Mouse (Mus musculus) intestine, embryonic 14.5 days (tissue): ENCODE measurements around the gene Mrpl51. TPM values are rescaled to one million over a fixed set of nuclear protein-coding genes. Genes with fewer than 3 reads are reported as not detected.

Experiments used
- ATAC-seq: fragments of 200-750 bp; cut with Nextera tagmentation; replicated peaks from 2 replicates; pipeline ENCODE4 v1.8.0; 2017; ENCODE audit warnings: low read depth, moderate number of reproducible peaks, moderate TSS enrichment, moderate library complexity; ENCODE audit not compliant: low FRiP score, low TSS enrichment
- DNase-seq: peaks from one replicate; pipeline ENCODE4 v3.0.0-alpha.2; 2018; ENCODE audit warnings: low spot score
- H3K27ac ChIP-seq: fragments of 300-500 bp; sonication (generic); 2 replicates; pipeline ENCODE4 v1.5.1; 2014; ENCODE audit warnings: low read depth, mild to moderate bottlenecking, control low read depth
- H3K27me3 ChIP-seq: fragments of 300-500 bp; sonication (generic); replicated peaks from 2 replicates; pipeline ENCODE4 v1.6.1; 2014; ENCODE audit warnings: low read length, control low read depth; ENCODE audit not compliant: control insufficient read depth, insufficient read depth
- H3K36me3 ChIP-seq: fragments of 300-500 bp; sonication (generic); 2 replicates; pipeline ENCODE4 v1.6.1; 2014; ENCODE audit warnings: low read length, control low read depth; ENCODE audit not compliant: control insufficient read depth, insufficient read depth
- H3K4me1 ChIP-seq: fragments of 300-500 bp; sonication (generic); replicated peaks from 2 replicates; pipeline ENCODE4 v1.6.1; 2014; ENCODE audit warnings: low read length, control low read depth, mixed read lengths; ENCODE audit not compliant: control insufficient read depth, insufficient read depth
- H3K4me2 ChIP-seq: fragments of 300-500 bp; sonication (generic); 2 replicates; pipeline ENCODE4 v1.6.1; 2014; ENCODE audit warnings: low read length
- H3K4me3 ChIP-seq: fragments of 300-500 bp; sonication (generic); 2 replicates; pipeline ENCODE4 v1.5.1; 2014; ENCODE audit warnings: low read depth, low read length, control low read depth, mixed read lengths
- H3K9ac ChIP-seq: fragments of 300-500 bp; sonication (generic); 2 replicates; pipeline ENCODE4 v1.6.1; 2014; ENCODE audit warnings: mild to moderate bottlenecking, low read length
- H3K9me3 ChIP-seq: fragments of 300-500 bp; sonication (generic); 2 replicates; pipeline ENCODE4 v1.6.1; 2016; ENCODE audit warnings: low read length, control low read depth; ENCODE audit not compliant: control insufficient read depth
- WGBS: fragments of 180-500 bp; shearing (Covaris S2); extraction: QIAGEN DNeasy Blood & Tissue Kit; methylation state at CpG from one replicate; pipeline ENCODE4 v1.1.7; 2014; 5-methylcytosine and 5-hydroxymethylcytosine counted together
- microRNA-seq: library from miRNA; unstranded; fragments of <30 nt; microRNA quantifications from one replicate; pipeline ENCODE4, GENCODE M21; 2016
- polyA plus RNA-seq: library from polyadenylated mRNA; unstranded; fragments of >200 nt; fragmentation: Nextera tagmentation; extraction: Ambion mirVana; gene quantifications from 2 replicates; pipeline ENCODE4 v1.2.1, GENCODE M21; 2014

Mrpl51 gene
- polyA plus RNA-seq, 1 experiment from 2014 or later = 221 TPM

GRCm38 (mm10) chr6:125237421-125237820 is 45.8 kb downstream of the Mrpl51 start:
- Histone ChIP-seq H3K27me3 (no peaks in the 10 kb centered on the region), H3K36me3 (no peaks in the 10 kb centered on the region), H3K4me1 (no peaks in the 10 kb centered on the region), H3K4me3 (no peak overlapping the region), H3K9ac (no peak overlapping the region), H3K9me3 (no peaks in the 10 kb centered on the region), H3K4me2 (no peak overlapping the region), H3K27ac (no peak overlapping the region)
- no peak for ATAC-seq
- no peak for DNase-seq
- WGBS = 75% methylated on average over 4 of the region's 4 CpGs

GRCm38 (mm10) chr6:125238396-125238795 is 46.8 kb downstream of the Mrpl51 start:
- no peak for ATAC-seq
- WGBS = 47% methylated on average over 6 of the region's 6 CpGs
- Histone ChIP-seq H3K4me2 (no peak overlapping the region), H3K36me3 (no peaks in the 10 kb centered on the region), H3K27me3 (no peaks in the 10 kb centered on the region), H3K4me3 (no peak overlapping the region), H3K9me3 (no peaks in the 10 kb centered on the region), H3K4me1 (no peaks in the 10 kb centered on the region), H3K27ac (no peak overlapping the region), H3K9ac (no peak overlapping the region)
- DNase-seq = no peak

- Histone ChIP-seq H3K9ac (no peak overlapping the region), H3K4me3 (no peak overlapping the region), H3K27ac (no peak overlapping the region), H3K36me3 (no peaks in the 10 kb centered on the region), H3K9me3 (no peaks in the 10 kb centered on the region), H3K27me3 (no peaks in the 10 kb centered on the region), H3K4me1 (no peaks in the 10 kb centered on the region), H3K4me2 (no peak overlapping the region)
- DNase-seq (no peak), ATAC-seq (no peak)
- WGBS = 90% methylated on average over 5 of the region's 5 CpGs
These were observed 47.9 kb downstream of the Mrpl51 start for GRCm38 (mm10) chr6:125239547-125239946.

GRCm38 (mm10) chr6:125240617-125241016 is 49.0 kb downstream of the Mrpl51 start:
- ATAC-seq = no peak
- no peak overlapping the region for H3K27ac ChIP-seq
- no peaks in the 10 kb centered on the region for H3K27me3 ChIP-seq
- no peaks in the 10 kb centered on the region for H3K36me3 ChIP-seq
- H3K9ac ChIP-seq = no peak overlapping the region
- no peaks in the 10 kb centered on the region for H3K9me3 ChIP-seq
- no peak for DNase-seq
- 70% methylated on average over 5 of the region's 5 CpGs for WGBS
- no peak overlapping the region for H3K4me3 ChIP-seq
- H3K4me2 ChIP-seq = no peak overlapping the region
- H3K4me1 ChIP-seq = no peaks in the 10 kb centered on the region

GRCm38 (mm10) chr6:125241566-125241965 is 50.0 kb downstream of the Mrpl51 start:
- ATAC-seq (no peak), DNase-seq (no peak)
- H3K9me3 ChIP-seq = no peaks in the 10 kb centered on the region
- H3K9ac ChIP-seq = no peak overlapping the region
- no peak overlapping the region for H3K27ac ChIP-seq
- H3K4me1 ChIP-seq = no peaks in the 10 kb centered on the region
- no peak overlapping the region for H3K4me2 ChIP-seq
- H3K36me3 ChIP-seq = no peaks in the 10 kb centered on the region
- no peak overlapping the region for H3K4me3 ChIP-seq
- 84% methylated on average over 8 of the region's 8 CpGs for WGBS
- no peaks in the 10 kb centered on the region for H3K27me3 ChIP-seq

- Histone ChIP-seq H3K9ac (no peak overlapping the region), H3K4me1 (no peaks in the 10 kb centered on the region), H3K27ac (no peak overlapping the region), H3K4me3 (no peak overlapping the region), H3K9me3 (no peaks in the 10 kb centered on the region), H3K27me3 (no peaks in the 10 kb centered on the region), H3K36me3 (no peaks in the 10 kb centered on the region), H3K4me2 (no peak overlapping the region)
- WGBS = 28% methylated on average over 1 of the region's 1 CpGs
- DNase-seq = no peak
- ATAC-seq = no peak
These were observed 53.0 kb downstream of the Mrpl51 start for GRCm38 (mm10) chr6:125244551-125244950.

Small RNA genes within 50 kb of the gene (microRNA-seq; reads per million reads assigned to microRNA genes)
- gene Mir3098 = 0.51 reads per million
- gene Mir8113 = not detected

Other genes starting within 250 kb of the Mrpl51 start
- 155 and 159 TPM in 2 replicates for gene Cops7a, start 226.3 kb upstream of the Mrpl51 start, polyA plus RNA-seq
- 0.85 and 1.2 TPM in 2 replicates for gene Pianp, start 195.1 kb upstream of the Mrpl51 start, polyA plus RNA-seq
- gene Zfp384, start 182.7 kb upstream of the Mrpl51 start, polyA plus RNA-seq = 9.2 and 10.8 TPM in 2 replicates
- gene Ing4, start 152.0 kb upstream of the Mrpl51 start, polyA plus RNA-seq = 94.4 and 108 TPM in 2 replicates
- 11.4 and 13.4 TPM in 2 replicates for gene Acrbp, start 142.1 kb upstream of the Mrpl51 start, polyA plus RNA-seq
- 2.3 and 3.0 TPM in 2 replicates for gene Lpar5, start 123.9 kb upstream of the Mrpl51 start, polyA plus RNA-seq
- gene Chd4, start 95.8 kb upstream of the Mrpl51 start, polyA plus RNA-seq = 74.2 and 74.8 TPM in 2 replicates
- 72.1 and 75.2 TPM in 2 replicates for gene Nop2, start 59.9 kb upstream of the Mrpl51 start, polyA plus RNA-seq
- 6.7 and 7.6 TPM in 2 replicates for gene Iffo1, start 46.6 kb upstream of the Mrpl51 start, polyA plus RNA-seq
- gene Gapdh, start 25.3 kb upstream of the Mrpl51 start, polyA plus RNA-seq = 2,406 and 2,408 TPM in 2 replicates
- gene Ncapd2, start 100 bp upstream of the Mrpl51 start, polyA plus RNA-seq = 109 and 129 TPM in 2 replicates
- gene Vamp1, start 23.8 kb downstream of the Mrpl51 start, polyA plus RNA-seq = 2.5 and 2.7 TPM in 2 replicates
- gene Tapbpl, start 40.1 kb downstream of the Mrpl51 start, polyA plus RNA-seq = 5.7 and 7.1 TPM in 2 replicates
- 1.4 and 2.1 TPM in 2 replicates for gene Cd27, start 45.2 kb downstream of the Mrpl51 start, polyA plus RNA-seq
- gene Tuba3a, start 94.2 kb downstream of the Mrpl51 start, polyA plus RNA-seq = 0.12 TPM in 1 of 2 replicates, not detected in the other
- gene Ltbr, start 122.1 kb downstream of the Mrpl51 start, polyA plus RNA-seq = 67.4 and 67.8 TPM in 2 replicates
- 2.0 TPM in 2 replicates for gene Scnn1a, start 128.9 kb downstream of the Mrpl51 start, polyA plus RNA-seq
- gene Tnfrsf1a, start 157.6 kb downstream of the Mrpl51 start, polyA plus RNA-seq = 60.6 and 63.3 TPM in 2 replicates
- 2.4 and 2.8 TPM in 2 replicates for gene Plekhg6, start 189.0 kb downstream of the Mrpl51 start, polyA plus RNA-seq